Mouse (Mus musculus): Measurements from ENCODE around the gene Srebf1.

Srebf1 gene

DNA sequence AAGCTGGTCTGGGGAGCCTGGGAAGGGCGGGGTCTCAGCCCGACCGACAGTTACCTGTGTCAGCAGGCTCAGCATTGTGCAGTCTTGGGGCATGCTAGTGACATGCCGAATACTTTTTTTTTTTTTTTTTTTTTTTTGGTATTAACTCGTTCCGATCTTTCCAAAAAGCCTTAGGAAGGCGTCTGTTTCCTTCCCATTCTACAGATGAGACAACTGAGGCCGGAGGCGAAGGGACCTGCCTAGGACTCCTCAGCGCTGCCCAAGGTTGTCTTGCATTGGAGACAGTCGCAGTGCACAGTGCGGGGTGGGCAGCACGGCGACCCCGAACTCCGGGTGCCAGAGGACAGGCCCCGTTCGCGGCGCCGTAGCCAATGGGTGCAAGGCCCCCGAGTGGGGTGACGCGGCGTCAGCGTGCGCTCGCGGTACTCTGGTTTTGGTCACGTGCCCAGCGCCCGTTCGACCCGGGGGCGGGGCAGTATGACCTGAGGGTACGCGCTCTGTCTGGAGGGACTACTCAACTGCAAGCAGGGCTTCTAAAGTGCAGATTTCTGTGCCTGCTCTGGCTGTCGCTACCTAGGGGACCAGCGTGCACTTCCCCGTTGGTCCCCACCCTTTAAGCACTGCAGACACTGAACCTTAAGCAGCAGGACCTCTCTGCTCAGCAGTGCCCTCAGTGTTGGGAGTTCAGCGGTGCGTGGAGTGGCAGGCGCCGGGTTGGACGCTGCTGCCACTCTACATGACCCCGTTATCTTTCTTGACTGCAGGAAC is at the start of gene Srebf1:
Gene Srebf1 (minus strand): TSS at position 113 of the 768 bp plus-strand sequence.
- peak; percentile 83 for DNase-seq (ENCODE audit: extremely low spot score, low spot score)

DNA sequence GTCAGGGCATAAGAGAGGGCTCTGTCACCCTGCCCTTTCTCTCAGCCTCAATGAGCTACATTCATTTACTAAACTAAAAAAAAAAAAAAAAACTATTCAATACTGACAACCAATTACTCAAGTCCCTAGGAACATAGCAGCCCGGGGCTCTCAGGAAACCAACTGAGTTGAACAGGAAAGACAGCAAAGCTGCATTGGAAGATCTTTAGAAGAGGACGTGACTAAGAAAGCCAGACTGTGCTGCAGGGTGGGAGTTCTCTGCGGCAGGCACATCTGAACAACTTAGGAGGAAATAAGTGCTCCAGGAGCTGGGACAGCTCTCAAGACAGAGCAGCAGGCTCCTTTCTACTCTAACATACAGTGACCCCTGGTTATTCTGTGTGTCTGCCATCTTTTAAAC is 46.2 kb upstream of the Srebf1 start:
- DNase-seq (ENCODE audit: extremely low spot score, low spot score), result no peak

DNA sequence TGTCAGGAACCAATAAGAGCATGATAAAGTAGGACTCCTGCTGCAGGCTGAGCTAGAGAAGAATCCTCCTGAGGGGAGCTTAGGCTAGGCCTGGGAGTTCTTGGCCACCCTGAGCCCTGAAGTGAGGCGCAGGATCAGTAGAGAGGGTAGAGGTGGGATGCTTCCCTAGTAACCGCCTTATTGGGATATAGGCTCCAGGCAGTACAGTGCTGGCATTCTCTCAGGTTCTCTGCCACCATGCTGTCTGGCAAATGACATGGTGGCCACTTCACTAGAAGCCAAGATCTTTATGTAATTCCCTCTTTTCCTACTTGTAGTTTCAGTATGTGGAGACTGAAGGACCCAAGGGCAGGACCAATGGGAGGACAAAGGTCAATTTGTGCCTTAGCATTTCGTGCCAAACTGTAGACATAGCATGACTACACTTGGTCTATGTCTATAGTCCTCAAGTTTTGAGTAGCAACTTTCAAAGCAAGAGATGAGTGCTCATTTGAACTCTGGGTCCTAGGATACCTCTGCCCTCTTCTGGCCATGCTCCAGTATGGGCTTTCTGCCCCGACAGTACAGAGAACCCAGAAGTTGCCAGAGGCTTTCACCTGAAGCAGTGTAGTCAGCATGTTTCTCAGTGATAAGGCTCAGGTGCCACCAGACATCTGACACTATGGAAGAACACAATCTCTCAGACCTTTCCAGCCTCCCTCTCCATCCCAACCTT is 43.0 kb upstream of the Srebf1 start:
- no peak for DNase-seq (ENCODE audit: extremely low spot score, low spot score)

DNA sequence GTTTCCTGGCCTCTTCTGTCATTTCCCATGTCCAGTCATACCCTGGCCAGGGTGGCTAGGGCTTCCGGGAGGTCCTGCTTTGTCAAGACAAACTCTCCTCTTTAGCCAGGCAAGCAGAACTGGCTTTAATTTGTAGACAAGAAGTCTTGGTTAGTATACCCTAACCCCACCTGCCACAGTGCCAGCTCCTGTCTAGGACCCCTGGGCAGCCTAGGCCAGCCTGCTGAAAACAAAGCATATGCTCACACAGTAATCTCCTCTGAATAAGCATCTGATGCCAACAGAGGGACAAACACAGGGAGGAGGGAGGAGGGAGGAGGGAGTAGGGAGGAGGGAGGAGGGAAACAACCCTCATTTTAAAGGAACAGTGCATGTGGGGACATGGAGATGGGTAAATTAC is 42.3 kb upstream of the Srebf1 start:
- no peak for DNase-seq (ENCODE audit: extremely low spot score, low spot score)

DNA sequence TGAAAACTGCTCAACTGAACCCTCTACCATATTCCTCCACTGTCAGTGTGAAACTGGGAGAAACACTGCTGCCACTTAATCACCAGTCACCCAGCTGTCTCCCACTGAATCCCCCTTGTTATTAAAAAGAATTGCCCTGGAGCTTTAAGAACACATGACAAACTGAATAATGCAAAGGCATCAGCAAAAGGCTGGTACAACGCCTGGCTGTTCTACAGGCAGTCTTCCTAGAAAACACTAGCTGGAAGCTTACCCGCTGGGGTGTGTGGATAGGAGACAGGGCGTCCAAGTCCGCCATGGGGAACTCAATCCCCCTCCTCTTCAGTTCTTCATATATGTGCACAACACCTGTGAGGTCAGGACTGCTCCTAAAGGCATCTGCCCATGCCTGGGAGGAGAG is 40.0 kb upstream of the Srebf1 start:
- DNase-seq (ENCODE audit: extremely low spot score, low spot score), result no peak

DNA sequence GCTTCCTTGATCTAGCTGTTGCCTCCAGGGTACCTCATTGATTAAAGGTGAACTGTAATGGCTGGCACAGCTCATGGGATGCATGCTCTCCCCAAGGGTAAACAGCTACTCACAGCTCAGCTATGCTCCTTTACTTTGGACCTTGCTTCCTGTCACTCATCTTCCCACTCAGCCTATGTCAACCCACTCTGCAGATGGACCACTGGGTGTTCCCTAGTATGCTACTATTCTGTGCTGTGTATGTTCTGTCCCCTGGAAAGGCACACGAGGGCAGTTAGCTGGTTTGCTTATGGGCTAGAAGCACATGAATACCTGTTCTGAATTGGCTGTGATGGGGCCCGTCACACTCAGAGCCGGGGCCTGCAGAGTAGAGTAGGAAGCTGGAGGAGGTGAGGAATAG is 38.4 kb upstream of the Srebf1 start:
- no peak for DNase-seq (ENCODE audit: extremely low spot score, low spot score)

DNA sequence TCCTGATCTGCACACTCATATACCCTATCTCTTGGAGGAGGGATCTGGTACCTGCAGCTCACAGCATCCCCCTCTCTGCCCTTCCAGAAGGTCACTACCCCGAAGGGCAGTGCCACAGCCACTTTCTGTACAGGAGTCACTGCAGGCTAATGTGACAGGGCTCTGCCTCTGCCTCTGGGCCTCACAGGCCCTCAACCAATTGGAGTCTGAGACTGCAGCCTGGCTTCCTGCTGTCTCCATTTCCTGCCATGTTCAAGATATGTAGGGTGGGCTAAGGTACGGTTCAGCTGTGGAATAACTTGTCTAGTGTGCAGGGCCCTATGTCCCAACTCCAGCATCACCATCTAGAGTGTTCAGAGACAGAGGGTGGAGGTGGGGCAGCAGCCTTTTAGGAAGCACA is 35.3 kb upstream of the Srebf1 start:
- no peak for DNase-seq (ENCODE audit: extremely low spot score, low spot score)

DNA sequence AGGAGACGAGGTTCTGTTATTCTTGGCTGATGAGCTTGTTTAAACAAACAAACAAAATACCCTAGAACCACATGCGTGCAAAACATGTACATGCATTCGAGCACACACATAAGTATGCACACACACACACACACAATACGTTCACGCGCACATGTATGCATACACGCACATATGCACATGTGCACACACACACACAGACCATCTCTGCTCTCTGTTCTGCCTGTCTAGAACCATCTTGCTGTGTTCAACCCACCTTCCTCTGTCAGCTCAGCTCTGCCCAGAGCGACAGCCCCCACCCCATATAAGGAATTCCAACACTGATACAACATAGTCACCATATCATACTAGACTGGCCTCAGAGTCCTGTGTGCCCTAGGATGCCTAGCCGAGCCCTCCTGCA is 34.3 kb upstream of the Srebf1 start:
- DNase-seq (ENCODE audit: extremely low spot score, low spot score), result no peak

DNA sequence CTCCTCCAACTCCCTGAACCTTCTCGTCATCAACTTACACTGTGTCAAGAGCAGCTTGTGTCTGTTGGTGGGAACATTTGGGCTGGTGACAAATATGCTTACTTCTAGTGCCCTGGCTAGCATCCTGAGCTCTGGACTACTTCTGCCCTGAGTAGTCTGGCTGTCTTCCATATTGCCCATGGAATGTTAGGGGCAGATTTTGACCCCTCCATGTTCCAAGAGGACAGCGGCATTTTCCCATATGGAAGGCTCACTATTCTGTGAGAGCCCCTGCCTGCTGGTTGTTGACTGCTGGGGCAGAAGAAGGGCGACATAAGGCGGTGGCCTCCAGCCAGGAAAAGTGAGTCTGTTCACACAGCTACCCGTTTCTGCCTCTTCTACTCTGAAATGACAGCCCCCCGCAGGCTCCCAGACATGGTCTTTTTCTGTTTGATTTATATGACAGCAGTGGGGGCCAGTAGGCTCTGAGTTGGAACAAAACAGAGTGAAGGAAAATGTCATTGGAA is 33.8 kb upstream of the Srebf1 start:
- DNase-seq (ENCODE audit: extremely low spot score, low spot score), result no peak

DNA sequence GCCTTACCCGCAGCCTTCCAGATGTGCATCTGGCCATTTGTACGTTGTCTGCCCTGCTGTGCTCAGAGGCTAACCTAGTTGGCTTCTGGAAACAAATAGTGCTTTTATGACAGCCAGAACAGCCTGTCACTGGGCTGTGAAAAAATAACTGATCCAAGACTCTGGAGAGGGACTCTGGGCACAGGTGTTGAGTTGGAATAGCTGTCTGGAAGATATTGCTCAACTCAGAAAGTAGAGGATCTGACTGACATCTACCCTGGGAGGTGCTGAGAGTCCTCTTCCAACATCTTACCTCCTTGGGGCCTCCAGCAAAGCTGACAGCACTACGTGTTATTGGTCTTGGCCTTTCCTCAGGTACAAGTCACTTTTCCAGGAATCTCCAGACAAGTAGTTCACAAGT is 33.3 kb upstream of the Srebf1 start:
- DNase-seq (ENCODE audit: extremely low spot score, low spot score), result no peak

DNA sequence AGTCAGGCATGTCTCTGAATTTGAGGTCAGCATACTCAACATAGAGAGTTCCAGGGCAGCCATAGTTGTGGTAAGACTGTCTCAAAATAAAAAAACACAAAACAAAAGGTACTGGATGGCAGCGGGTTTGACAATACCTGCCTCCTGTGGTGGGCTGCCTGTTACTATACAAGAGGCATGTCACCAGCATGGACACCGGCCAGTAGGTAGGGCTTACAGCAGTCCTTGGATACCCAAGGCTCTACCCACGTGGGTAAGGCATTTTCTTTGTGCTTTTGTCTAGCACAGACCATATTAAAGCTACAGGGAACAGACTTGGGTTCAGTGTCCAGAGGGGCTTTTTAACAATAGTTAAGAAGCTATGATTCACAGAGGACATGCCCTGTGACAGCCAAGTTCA is 32.8 kb upstream of the Srebf1 start:
- DNase-seq (ENCODE audit: extremely low spot score, low spot score), result no peak

DNA sequence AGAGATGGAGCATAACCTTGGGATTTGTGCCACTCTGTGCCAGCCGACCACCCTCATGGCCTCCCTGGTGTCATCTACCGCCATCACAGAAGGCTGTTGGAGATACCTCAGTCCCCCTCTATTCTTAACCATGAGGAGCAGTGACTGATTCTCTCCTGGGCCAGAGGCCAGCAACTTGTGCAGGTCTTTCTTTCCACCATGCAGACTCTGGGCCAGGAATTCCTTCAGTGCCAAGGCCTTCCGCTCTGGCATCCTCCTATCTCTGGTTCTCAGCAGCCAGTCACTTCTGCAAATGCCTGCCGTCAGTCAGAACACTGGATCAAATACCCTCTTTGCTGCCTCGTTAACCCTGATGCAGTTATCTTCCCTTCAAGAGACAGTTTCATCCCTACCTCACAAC is 31.9 kb upstream of the Srebf1 start:
- no peak for DNase-seq (ENCODE audit: extremely low spot score, low spot score)

DNA sequence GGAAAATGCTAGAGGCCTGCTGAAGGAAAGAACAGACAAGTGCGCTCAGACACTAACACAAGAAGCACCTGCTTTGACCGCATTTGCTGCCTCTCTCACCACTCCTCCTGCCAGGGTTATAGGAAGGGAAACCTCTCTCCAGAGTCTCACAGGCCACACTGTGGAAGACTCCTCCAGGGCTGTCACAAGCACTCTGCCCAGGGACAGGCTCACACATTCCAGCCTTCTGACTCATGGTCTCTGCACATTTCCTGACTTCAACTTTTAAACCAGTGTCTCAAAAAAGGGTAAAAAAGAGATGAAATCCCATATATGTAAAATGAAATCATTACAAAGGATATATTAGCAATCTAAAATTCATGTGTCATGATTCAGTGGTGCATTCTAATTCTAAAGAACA is 31.2 kb upstream of the Srebf1 start:
- no peak for DNase-seq (ENCODE audit: extremely low spot score, low spot score)

DNA sequence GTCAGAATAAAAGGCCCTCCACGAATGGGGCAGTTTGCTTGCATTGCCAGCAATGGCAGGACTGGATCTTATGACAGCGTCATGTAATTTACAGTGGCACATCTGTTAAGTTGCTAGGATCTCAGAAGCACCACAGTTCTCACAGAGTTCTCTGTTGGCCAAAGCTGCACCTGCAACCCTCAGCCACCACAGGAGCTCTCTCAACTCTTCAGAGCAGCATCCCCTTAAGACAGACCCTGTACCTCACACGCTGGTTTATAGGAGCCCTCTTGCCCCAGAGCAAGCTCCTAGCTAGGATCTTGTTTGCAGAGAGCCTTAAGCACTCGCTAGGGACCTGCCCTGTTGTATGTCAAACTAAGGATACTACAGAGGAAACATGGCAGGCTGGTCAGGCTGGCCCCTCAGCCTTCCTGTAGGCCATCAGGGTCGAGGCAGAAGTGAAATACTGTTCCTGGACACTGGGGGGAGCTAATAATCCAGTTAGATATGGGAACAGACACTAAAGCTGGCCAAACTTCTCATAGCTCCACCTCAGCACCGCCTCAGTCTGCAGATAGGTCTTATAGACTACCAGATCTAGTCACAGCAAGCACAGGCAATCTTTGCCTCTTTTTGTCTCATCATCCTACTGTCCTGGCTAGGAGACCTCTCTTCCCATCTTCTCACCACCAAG is 28.7 kb upstream of the Srebf1 start:
- DNase-seq (ENCODE audit: extremely low spot score, low spot score), result peak; percentile 56

DNA sequence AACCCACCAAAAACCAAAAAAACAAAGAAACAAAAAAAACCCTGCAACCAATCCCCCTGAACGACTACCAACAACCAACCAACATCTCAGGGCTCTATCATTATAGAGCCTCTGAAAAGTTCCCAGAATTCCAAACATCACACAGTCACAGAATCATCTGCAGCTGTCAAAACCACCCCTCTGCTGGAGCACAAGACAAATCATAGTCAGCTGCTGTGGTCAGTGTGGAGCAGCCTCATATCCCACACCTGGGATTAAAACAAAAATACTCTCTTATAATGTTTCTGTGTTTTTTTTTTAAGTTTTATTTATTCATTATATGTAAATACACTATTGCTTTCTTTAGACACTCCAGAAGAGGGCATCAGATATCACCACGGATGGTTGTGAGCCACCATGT is 27.5 kb upstream of the Srebf1 start:
- no peak for DNase-seq (ENCODE audit: extremely low spot score, low spot score)

DNA sequence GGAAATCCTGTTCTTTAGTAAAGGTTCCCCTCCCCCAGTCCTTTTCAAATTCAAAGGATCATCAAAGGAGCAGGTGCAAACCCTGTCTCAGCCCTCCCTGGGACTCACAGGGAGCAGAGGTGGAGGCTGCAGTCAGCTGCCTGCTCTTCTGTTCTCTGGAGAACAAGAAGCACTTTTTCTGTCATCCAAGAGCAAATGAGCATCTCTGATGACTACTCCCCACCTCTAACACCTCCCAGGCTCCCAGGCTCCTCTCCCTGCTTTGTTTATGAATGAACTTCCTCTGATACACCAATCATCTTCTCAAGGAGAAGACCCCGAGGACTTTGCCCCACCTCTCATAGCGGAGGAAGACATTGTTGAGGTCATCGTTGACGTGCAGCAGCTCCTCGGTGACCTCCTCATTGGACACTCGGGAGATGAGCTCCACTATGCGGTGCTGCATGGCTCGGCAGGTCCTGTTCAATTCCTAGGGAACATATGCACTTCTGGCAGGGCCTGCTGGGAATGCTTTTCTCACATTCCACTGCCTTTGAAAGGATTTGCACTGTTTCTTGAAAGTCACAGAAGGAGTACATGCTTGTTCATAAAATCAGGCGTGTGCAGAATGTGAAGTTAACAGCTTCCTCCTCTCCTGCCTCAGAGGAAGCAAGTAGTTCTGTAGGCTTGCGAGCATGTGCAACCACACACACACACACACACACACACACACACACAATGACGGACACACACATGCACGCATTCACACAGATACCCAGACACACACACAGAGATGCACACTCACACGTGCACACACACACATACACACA is 26.4 kb upstream of the Srebf1 start:
- DNase-seq (ENCODE audit: extremely low spot score, low spot score), result no peak

DNA sequence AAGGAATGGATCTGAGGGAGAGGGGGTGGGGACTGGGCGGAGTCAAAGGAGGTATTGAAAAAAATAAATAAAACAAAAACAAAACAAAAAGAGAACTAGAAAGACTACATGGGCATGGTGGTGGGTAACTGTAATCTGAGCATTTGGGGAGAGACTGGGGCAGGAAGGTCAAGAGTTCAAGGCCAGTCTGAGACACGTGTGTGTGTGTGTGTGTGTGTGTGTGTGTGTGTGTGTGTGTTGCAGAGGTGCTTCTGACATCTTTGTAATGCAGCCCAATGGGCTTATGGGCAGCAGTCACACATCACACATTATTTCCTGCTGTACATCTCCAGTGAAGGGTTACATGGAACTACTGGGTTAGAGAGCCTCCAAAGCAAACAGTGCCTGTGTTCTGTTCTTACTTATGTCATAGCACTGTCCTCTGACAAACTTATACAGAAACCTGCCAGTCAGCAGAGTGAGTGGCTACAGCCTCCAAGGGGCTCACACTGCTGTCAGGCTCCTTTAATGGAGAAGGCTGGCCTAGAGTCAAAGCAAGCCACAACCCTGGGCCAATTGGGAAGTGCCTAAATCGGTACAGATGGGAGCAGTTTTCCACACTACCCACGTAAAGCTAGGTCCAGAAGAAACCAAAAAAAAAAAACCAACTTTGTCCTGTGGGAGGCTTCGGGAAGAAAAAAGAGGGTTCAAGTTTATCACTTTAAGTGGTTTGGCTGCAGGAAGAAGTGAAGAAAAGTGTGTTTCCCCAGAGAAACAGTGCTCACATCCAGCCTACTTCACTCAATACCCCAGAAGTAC is 25.6 kb upstream of the Srebf1 start:
- no peak for DNase-seq (ENCODE audit: extremely low spot score, low spot score)

DNA sequence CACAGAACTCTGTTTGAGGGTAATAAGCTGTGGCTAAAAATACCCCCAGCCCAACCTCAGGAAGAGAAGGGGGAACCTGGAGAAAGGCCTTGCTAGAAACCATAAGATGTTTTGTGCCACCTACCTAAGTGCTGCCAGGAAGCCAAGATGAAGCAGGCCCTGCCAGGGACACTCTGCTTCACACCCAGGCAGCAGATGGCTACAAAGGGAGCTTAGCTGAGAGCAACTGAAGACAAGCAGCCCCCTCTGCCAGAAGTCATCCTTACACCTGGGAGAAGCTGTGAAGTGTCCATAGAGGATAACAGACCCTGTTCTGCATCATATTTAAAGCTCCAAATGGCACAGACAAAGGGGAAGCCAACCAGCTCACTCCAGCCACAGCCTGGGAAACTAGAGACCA is 23.7 kb upstream of the Srebf1 start:
- no peak for DNase-seq (ENCODE audit: extremely low spot score, low spot score)

DNA sequence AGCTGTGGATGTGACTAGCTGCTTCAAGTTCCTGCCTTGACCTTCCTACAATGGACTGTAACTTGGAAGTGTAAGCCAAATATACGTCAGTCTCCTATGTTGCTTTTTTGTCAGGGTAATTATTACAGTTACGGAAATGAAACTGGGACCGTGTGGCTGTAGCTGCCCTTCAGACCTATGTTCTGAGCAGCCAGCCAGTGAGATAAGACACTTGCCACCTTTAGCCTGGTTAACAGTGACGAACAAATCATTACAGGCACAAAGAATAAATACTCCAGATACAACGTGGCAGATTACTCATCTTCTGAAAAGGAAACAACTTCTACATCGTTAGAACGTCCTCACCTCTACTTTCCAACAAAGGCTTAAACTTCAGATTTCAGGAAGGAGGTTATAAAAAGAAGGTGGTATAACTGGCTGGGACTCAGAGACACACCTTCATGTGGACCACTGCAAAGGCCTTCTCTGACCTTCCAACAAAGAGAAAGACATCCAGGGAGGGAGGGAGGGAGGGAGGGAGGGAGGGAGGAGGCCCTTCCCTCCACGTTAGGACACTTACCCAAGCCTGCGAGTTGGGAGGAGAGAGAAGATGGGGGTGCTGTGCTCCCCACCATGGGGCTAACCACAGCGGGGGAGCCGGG is 22.2 kb upstream of the Srebf1 start:
- DNase-seq (ENCODE audit: extremely low spot score, low spot score), result no peak

DNA sequence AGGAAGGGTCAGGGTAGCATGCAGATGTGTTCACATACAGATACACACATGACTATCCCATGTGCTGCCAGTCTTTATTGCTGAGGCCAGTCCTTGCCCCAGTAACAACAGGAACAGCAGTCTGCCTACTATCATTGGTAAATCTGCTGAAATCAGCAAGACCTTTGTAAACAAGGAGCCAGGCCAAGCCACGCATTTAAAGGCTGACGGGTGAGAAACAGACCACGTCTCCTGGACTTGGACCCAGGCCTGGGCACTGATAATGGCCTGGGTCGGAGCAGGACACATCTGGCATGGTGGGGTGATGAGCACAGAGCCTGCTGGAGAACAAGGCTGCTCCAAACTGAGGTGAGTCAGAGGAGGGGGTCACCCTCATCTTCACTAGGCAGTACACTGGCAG is 18.1 kb upstream of the Srebf1 start:
- DNase-seq (ENCODE audit: extremely low spot score, low spot score), result no peak
